Mouse (Mus musculus) liver, postnatal 0 days (tissue): ENCODE results near the gene Chst4.

ENCODE experiments used
- CTCF ChIP-seq: sonication (generic); IDR thresholded peaks from 2 replicates; pipeline ENCODE4 v1.5.1; 2016; ENCODE audit warnings: antibody characterized with exemption, low read depth
- EP300 ChIP-seq: IDR thresholded peaks from 2 replicates; pipeline ENCODE4 v1.6.1; 2016; ENCODE audit warnings: antibody characterized with exemption, low read depth, mild to moderate bottlenecking

DNA sequence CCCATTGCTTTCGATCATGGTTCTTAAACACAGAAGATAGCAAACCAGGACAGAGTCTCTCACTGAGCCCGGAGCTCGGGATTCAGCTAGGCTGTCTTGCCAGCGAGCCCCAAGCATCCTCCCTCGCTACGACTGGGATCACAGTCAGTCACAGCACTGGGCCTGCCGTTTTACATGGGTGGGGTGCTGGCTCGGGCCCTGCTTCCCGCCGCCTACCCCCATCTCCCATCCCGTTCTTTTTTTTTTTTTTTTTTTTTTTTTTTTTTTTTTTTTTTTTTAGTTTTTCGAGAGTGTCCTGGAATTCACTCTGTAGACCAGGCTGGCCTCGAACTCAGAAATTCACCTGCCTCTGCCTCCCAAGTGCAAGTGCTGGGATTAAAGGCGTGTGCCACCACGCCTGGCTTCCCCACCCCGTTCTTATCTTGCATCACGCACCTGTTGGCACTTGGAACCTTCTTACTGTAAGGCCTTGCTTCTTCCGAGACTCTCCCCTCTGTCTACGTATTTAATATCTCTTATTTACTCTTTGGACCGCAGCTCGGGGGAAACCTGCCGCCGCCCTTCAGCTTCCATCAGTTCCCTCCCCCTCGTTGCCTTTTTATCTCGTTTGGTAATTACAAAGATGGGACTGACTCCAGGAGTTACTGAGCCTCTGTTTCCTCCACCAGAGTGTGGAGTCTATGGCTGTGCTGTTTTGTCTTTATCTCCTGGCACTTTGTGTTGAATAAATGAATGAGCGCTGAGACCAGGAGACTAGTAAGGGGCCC is 31.1 kb downstream of the Chst4 start:
- TF ChIP-seq CTCF (no peak), EP300 (no peak)
